Mouse (Mus musculus) gastrocnemius, adult 2 months (tissue): Measurements from ENCODE around the gene B230307C23Rik. TPM values are rescaled to one million over a fixed set of nuclear protein-coding genes. Genes with fewer than 3 reads are reported as not detected.
A peak's percentile ranks its signal among the peaks of the same experiment; 100 is the strongest.
"Not testable (repeated sequence)": the region's sequence is repeated elsewhere in the genome, so short reads cannot be mapped to it uniquely, and the experiment has no call there.

Experiments used
- DNase-seq: peaks from one replicate; pipeline ENCODE4 v3.0.0; 2022
- H3K27ac ChIP-seq: fragments of 200-600 bp; 2 replicates; pipeline ENCODE4 v1.8.1; 2022; ENCODE audit warnings: mild to moderate bottlenecking
- H3K4me3 ChIP-seq: fragments of 200-600 bp; 2 replicates; pipeline ENCODE4 v1.8.1; 2022; ENCODE audit warnings: mild to moderate bottlenecking, moderate library complexity
- CTCF ChIP-seq: fragments of 200-600 bp; IDR thresholded peaks from 2 replicates; pipeline ENCODE4 v1.8.1; 2022; ENCODE audit warnings: antibody characterized with exemption, mild to moderate bottlenecking, moderate library complexity
- intact Hi-C: fragments of 180-260 bp; cut with DNase I; formaldehyde crosslinking; loops from one replicate; pipeline ENCODE4 v1.15.1; 2025
- total RNA-seq, 2 experiments: library from RNA; stranded (reverse); gene quantifications; 2 replicates each; pipeline ENCODE4 v1.2.3; 2021

B230307C23Rik gene
- total RNA-seq, 2 experiments from 2014 or later = 4.2 to 6.3 TPM

DNA sequence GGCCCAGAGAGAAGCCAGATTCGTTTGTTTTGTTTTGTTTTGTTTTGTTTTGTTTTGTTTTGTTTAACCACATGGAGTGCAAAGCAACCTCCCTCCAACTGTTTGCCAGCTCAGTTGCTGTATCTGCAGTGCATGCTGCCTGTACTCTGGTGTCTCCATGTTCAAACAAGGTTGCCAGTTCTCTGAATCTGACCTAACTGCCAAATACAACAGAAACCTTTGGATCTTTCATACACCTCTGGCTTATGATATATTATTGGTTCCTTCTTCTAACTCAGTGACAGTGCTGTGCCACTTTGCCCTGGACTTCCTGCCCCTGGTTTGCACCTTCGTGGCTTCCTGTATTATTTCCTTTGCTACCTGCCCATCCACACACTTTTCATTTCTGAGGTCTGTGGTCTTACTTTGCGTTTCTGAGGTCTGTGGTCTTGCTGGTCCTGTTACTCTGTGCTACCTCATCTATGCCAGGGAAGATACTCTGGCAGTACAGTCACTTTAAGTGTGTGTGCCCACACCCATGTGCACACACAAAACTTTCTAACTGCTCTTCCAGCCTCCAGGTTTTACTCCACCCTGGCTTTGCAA, 33.1 kb upstream of the B230307C23Rik start:
- Histone ChIP-seq H3K4me3 (no peak overlapping the region), H3K27ac (no peak overlapping the region)
- intact Hi-C loops = loop anchor here (2.0 to 10.0 kb wide), 3 partner anchors 33 to 159 kb away; partner anchors contain the start of genes B230307C23Rik and Prdm15
- DNase-seq = no peak
- TF ChIP-seq CTCF = no peak

DNA sequence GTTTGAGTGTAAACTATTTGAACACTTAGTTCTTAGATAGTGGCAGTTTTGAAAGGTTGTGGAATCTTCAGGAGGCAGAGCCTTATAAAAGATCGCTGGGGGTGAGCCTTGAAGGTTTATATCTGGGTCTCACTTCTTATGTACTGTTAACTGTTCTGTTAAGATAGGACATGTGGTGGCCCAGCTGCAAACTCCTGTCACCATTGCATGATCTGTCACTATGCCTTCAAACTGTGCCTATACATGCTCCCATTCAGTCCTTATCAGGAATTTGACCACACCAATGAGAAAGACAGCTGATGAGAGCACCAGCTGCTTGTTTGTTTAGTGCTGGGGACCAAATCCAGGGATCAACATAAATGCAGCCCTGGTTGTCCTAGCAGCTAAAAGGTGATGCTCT, 19.8 kb upstream of the B230307C23Rik start:
- no peak overlapping the region for H3K27ac ChIP-seq
- TF ChIP-seq CTCF = no peak
- H3K4me3 ChIP-seq = no peak overlapping the region
- intact Hi-C loops = no loop called here
- no peak for DNase-seq

DNA sequence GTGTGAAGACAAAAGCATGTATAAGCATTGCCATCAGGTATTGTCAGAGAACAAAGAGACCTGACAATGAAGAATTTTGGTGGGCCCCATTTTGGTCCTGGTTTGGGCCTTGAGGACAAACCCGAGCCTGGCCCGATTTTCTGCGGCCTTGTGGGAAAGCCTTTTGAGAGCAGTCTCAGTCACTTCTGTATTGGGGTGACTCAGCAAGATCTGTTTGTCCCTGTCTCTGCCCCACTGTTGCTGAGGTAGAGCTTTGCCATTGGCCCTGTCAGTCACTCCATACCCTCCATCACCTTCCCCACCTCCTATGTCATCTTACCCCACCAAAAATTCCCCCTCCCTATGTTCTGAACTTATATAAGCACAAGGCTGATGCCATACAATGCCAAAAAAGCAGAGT, 19.4 kb upstream of the B230307C23Rik start:
- Histone ChIP-seq H3K27ac (no peak overlapping the region), H3K4me3 (no peak overlapping the region)
- no peak for DNase-seq
- intact Hi-C loops = no loop called here
- no peak for TF ChIP-seq CTCF

DNA sequence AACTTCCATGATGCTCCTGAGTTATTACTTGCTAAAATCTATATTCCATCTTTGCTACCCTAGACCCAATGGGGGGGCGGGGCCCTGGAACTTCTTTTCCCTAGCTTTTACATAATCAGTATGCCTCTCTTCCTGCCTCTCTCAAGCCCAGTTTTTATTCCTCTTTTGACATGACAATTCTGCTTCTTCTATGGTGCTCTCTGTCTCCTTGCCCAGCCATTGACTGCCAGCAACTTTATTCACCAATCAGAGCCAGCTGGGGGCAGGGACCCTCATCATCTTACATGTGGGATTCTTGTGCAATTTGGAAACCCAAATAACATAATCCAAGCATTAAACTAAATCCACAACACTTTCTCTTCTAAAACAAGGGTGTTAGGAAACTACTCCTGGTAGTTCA, 15.8 kb upstream of the B230307C23Rik start:
- Histone ChIP-seq H3K4me3 (no peak overlapping the region), H3K27ac (no peak overlapping the region)
- intact Hi-C loops = no loop called here
- DNase-seq = no peak
- TF ChIP-seq CTCF = no peak

DNA sequence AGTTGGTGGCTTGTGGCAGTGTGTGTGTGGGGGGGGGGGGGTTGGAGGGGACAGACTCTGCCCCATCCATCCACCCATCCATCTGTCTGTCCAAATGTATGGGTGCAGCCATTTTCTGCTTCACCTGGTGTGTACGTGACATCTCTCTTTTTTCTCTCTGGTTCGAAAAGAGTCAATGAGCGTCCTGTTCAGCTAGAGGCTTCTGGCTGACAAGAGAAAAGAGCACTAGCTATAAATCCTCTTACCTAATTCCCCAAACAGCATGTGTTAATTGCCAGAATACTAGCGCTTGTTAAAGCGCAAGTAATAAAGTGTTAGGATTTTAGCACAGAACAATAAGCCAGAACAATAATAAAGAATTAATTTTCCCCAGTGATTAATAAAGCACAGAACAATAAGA, 12.5 kb upstream of the B230307C23Rik start:
- no peak for DNase-seq
- Histone ChIP-seq H3K27ac (no peak overlapping the region), H3K4me3 (no peak overlapping the region)
- no peak for TF ChIP-seq CTCF
- intact Hi-C loops = no loop called here

DNA sequence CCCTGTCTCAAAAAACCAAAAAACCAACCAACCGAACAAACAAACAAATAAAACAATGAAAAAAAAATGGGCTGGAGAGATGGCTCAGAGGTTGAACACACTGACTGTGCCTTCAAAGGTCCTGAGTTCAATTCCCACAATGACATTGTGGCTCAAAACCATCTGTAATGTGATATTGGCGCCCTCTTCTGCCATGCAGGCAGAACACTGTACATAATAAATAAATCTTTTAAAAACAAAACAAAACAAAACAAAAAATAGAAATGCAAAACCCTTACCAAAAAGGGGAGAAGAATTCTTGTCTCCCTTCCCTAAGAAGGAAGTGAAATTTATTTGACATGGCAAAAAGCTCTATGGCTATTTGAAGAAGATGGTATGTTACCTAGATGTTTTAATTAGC, 5.6 kb upstream of the B230307C23Rik start:
- Histone ChIP-seq H3K4me3 (no peak overlapping the region), H3K27ac (no peak overlapping the region)
- no peak for DNase-seq
- peak; percentile 30; the same call in 1 of the 2 replicates for TF ChIP-seq CTCF
- intact Hi-C loops = loop anchor here (10.0 kb wide), 1 partner anchor 187 kb away; no protein-coding TSS in a partner anchor

DNA sequence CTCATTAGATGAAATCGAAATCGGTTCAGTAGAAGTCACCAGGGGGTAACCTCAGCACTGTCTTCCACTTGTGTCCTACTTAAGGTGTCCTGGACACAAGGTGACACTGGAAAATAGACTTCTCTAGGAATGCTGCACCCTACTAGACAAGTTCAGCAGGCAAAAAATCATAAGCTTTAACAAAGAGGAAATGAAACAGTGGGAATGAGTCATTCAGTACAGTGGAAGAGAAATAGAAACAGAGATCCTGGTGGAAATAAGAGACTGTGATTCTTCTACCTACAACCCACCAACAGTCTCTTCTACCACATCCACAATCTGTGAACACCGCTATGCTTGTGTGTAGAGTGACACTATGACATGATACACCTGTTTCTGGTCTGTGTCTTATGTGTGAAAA, 4.6 kb upstream of the B230307C23Rik start:
- H3K27ac ChIP-seq, DNase-seq, H3K4me3 ChIP-seq: not testable (repeated sequence)
- intact Hi-C loops = loop anchor here (10.0 kb wide), 1 partner anchor 188 kb away; no protein-coding TSS in a partner anchor

DNA sequence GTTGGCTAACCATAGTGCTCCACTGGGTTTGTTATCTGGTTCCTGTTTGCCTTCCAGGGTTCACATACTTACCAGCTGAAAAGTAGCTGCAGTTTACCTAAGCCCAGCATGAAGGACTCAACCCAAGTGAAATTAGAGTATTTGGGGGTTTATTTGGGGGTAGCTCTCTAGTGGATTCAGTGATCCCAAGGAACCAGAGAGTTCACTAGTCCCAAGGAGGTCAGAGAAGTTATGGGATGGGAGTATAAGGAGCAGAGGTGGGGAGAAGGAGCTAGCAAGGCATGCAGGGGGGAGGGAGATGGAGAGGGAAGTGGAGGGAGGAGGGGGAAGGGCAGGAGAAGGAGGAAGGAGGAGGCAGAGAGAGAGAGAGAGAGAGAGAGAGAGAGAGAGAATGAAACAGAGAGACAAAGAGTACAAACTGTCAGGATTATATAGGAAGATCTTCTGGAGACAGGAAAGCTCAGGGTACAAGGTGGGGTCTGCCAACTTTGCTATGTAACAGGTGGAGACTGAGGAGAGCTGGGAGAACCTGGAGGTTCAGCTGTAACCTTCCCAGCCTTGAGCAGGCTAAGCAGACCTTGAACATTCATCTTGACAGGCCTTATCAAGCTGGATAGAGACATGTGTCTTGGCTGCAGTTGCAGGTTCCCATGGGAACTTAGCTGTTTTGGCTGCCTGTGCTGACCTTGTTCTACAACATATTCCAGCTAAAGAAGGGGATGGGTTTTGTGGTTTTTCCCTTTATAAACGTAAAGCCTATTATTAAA, 1.1 kb upstream of the B230307C23Rik start:
- intact Hi-C loops = loop anchor here (2.0 to 10.0 kb wide), 2 partner anchors 33 to 191 kb away; partner anchors contain the start of genes C2cd2 and Zbtb21
- no peak for TF ChIP-seq CTCF
- peak; percentile 29 for DNase-seq
- H3K27ac ChIP-seq = peak overlapping the region; percentile 93
- peak overlapping the region; percentile 82 for H3K4me3 ChIP-seq

DNA sequence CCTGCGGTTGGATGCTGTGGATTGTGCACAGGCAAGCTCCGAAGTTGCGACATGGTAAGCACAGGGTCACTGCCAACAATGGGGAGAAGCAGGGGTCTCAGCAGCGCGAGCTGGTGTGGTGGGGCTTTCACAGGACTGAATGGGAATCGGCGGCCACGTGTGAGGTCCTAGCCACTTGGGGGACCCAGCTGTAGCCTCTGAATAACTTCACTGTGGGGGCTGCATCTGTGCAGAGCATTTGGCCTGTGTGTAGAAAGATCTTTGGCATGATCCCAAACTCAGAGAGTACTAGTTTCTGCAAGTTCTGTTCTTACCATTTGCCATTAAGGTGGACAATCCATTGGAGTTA, 242 bp downstream of the B230307C23Rik start:
- H3K27ac ChIP-seq = peak overlapping the region; percentile 93
- intact Hi-C loops = loop anchor here (2.0 to 10.0 kb wide), 2 partner anchors 35 to 193 kb away; partner anchors contain the start of genes C2cd2 and Zbtb21
- not testable (repeated sequence) for DNase-seq
- H3K4me3 ChIP-seq = peak overlapping the region; percentile 82

DNA sequence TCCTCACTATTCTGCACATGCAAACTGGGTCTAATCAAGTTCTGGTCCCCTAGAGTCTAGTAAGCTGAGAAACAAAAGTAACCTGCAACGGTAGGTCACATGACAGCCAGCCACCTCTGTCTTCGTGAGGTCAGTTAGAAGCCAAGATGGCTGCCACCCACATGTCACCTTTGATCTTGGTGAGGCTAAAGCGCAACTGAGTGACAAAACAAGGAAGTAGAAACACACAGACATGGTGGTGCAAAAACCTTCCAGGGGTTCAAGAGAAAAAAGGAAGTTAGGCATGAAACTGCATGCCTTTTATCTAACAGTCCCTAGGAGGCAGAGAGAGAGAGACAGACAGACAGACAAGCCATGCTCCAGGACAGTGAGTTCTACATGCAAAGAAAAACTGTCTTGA, 25.0 kb downstream of the B230307C23Rik start:
- intact Hi-C loops = no loop called here

DNA sequence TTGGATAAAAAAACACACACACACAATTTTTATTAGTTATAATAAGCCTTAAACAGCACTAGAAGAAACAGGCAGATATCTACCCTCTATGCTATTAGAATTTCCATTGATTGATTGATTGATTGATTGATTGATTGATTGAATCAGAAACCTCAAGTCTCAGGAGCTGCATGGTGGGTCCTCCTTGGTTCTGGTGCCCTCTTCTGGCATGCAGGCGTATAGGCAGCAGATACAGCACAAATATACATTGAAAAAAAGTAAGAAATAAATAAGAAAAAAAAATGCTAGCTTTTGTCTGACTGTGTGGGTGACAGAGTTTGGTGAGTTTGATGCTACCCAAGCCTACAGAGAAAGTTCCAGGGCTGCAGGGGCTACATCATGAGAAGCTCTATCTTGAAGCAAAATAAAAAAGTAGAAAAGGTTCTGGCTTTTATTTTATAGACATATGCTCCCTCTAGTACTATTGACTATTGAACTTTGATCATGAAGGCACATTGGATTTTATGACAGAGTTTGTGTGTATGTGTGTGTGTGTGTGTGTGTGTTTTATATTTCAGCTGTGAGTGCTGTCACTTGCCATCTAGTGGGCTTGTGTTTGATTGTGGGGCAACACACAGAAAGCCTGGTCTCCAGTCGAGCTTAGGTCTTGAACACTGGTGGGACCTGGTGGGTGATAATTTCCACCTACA, 25.7 kb downstream of the B230307C23Rik start:
- H3K4me3 ChIP-seq = no peak overlapping the region
- no peak for DNase-seq
- TF ChIP-seq CTCF = peak; percentile 45
- H3K27ac ChIP-seq = no peak overlapping the region
- intact Hi-C loops = no loop called here

More for the DNA sequence above, 25.0 kb downstream of the B230307C23Rik start:
- Histone ChIP-seq H3K27ac (no peak overlapping the region), H3K4me3 (no peak overlapping the region)
- no peak for TF ChIP-seq CTCF
- no peak for DNase-seq

DNA sequence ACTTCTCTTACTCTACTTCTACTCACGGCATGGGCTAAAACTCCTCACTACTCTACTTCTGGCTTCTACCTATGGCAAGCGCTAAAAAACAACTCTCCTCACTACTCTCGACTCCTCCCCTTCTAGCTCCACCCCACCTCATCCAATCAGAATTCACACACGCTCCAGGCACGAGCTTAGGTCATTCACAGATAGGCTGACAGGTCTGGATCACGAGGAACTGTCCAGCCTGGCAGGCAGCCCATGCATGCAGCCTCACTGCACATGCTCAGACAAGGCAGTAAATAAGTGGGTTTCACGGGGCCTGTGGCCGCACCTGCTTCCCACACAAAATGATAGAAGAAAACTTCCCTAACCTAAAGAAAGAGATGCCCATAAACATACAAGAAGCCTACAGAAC, 29.1 kb downstream of the B230307C23Rik start:
- DNase-seq, H3K4me3 ChIP-seq, H3K27ac ChIP-seq, intact Hi-C loops: not testable (repeated sequence)

DNA sequence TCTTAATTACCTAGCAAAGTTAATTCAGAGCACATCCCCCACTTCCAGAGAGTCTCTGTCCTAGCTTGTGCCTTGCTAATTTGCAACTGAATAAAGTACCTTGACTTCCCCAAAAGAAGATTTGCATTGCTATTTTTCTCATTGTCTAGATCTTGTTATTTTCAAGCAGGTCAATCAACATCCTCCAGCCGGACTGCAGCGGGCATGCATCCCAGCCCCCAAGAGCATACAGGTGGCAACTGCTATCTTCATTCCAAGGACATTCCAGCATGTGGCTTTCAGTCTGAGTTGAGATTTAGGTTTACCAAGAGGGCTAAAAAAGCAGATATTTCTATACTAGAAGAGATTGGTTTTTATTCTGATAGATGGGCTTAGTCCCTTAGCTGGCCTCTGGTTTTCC, 37.9 kb downstream of the B230307C23Rik start:
- intact Hi-C loops, DNase-seq: not testable (repeated sequence)

More for the DNA sequence above, 37.9 kb downstream of the B230307C23Rik start:
- H3K4me3 ChIP-seq, H3K27ac ChIP-seq: not testable (repeated sequence)
